Mouse (Mus musculus) forebrain, embryonic 14.5 days (tissue): ENCODE results near the gene Iqsec3. TPM values are rescaled to one million over a fixed set of nuclear protein-coding genes. Genes with fewer than 3 reads are reported as not detected.

Experiments
- ATAC-seq: fragments of 200-750 bp; cut with Nextera tagmentation; 2 replicates; pipeline ENCODE4 v1.8.0; 2017; ENCODE audit warnings: mild to moderate bottlenecking, moderate library complexity
- DNase-seq: peaks from one replicate; pipeline ENCODE4 v3.0.0-alpha.2; 2015; ENCODE audit warnings: low spot score
- H3K27ac ChIP-seq: fragments of 300-500 bp; sonication (generic); 2 replicates; pipeline ENCODE4 v1.5.1; 2014; ENCODE audit warnings: low read depth, mild to moderate bottlenecking, control low read depth, low read length, moderate library complexity
- H3K27me3 ChIP-seq: fragments of 300-500 bp; sonication (generic); replicated peaks from 2 replicates; pipeline ENCODE4 v1.6.1; 2014; ENCODE audit warnings: low read length, control low read depth, mixed read lengths; ENCODE audit not compliant: control insufficient read depth, insufficient read depth
- H3K36me3 ChIP-seq: fragments of 300-500 bp; sonication (generic); 2 replicates; pipeline ENCODE4 v1.6.1; 2014; ENCODE audit warnings: low read length, control low read depth; ENCODE audit not compliant: control insufficient read depth, insufficient read depth
- H3K4me1 ChIP-seq: fragments of 300-500 bp; sonication (generic); 2 replicates; pipeline ENCODE4 v1.6.1; 2014; ENCODE audit warnings: antibody characterized with exemption, low read length, control low read depth; ENCODE audit not compliant: control insufficient read depth, insufficient read depth
- H3K4me2 ChIP-seq: fragments of 300-500 bp; sonication (generic); 2 replicates; pipeline ENCODE4 v1.6.1; 2014; ENCODE audit warnings: mild to moderate bottlenecking, control low read depth, low read length
- H3K4me3 ChIP-seq: fragments of 300-500 bp; sonication (generic); 2 replicates; pipeline ENCODE4 v1.5.1; 2014; ENCODE audit warnings: low read depth, low read length, control low read depth
- H3K9ac ChIP-seq: fragments of 300-500 bp; sonication (generic); 2 replicates; pipeline ENCODE4 v1.6.1; 2014; ENCODE audit warnings: mild to moderate bottlenecking, low read length, control low read depth, moderate library complexity
- H3K9me3 ChIP-seq: fragments of 300-500 bp; sonication (generic); replicated peaks from 2 replicates; pipeline ENCODE4 v1.6.1; 2016; ENCODE audit warnings: low read length, control low read depth, mixed read lengths; ENCODE audit not compliant: control insufficient read depth
- WGBS: fragments of 180-500 bp; shearing (Covaris S2); extraction: QIAGEN DNeasy Blood & Tissue Kit; methylation state at CpG from one replicate; pipeline ENCODE4 v1.1.7; 2014; 5-methylcytosine and 5-hydroxymethylcytosine counted together
- polyA plus RNA-seq: library from polyadenylated mRNA; unstranded; fragments of >200 nt; fragmentation: Nextera tagmentation; extraction: Ambion mirVana; gene quantifications from 2 replicates; pipeline ENCODE4 v1.2.1, GENCODE M21; 2014

The Iqsec3 gene
- polyA plus RNA-seq, 1 experiment from 2014 or later: 2.9 TPM

GRCm38 (mm10) chr6:121338519-121338896 lies 135.0 kb downstream of the Iqsec3 start:
- H3K9me3 ChIP-seq: no peaks in the 10 kb centered on the region
- H3K9ac ChIP-seq: no peak overlapping the region
- no peaks in the 10 kb centered on the region for H3K4me1 ChIP-seq
- no peak overlapping the region for H3K27ac ChIP-seq
- 46% methylated on average over 4 of the region's 4 CpGs for WGBS
- H3K36me3 ChIP-seq: no peaks in the 10 kb centered on the region
- no peak overlapping the region for H3K4me2 ChIP-seq
- DNase-seq: no peak
- ATAC-seq: no peak; the same call in none of the 2 replicates
- no peaks in the 10 kb centered on the region for H3K27me3 ChIP-seq
- H3K4me3 ChIP-seq: no peak overlapping the region

- no peak overlapping the region for H3K4me2 ChIP-seq
- H3K9ac ChIP-seq: no peak overlapping the region
- no peaks in the 10 kb centered on the region for H3K27me3 ChIP-seq
- H3K27ac ChIP-seq: no peak overlapping the region
- WGBS: 26% methylated on average over 3 of the region's 3 CpGs
- no peak overlapping the region for H3K4me3 ChIP-seq
- no peaks in the 10 kb centered on the region for H3K9me3 ChIP-seq
- no peaks in the 10 kb centered on the region for H3K4me1 ChIP-seq
- no peaks in the 10 kb centered on the region for H3K36me3 ChIP-seq
- peak; percentile 73 for ATAC-seq
- peak; percentile 87 for DNase-seq
These were observed 135.5 kb downstream of the Iqsec3 start for GRCm38 (mm10) chr6:121337770-121338518.

GRCm38 (mm10) chr6:121337229-121337628 lies 136.2 kb downstream of the Iqsec3 start:
- Histone ChIP-seq H3K4me3 (no peak overlapping the region), H3K4me2 (no peak overlapping the region), H3K9ac (no peak overlapping the region), H3K27me3 (no peaks in the 10 kb centered on the region), H3K9me3 (no peaks in the 10 kb centered on the region), H3K27ac (no peak overlapping the region), H3K4me1 (no peaks in the 10 kb centered on the region), H3K36me3 (no peaks in the 10 kb centered on the region)
- no peak for DNase-seq
- ATAC-seq: no peak
- WGBS: 92% methylated on average over 9 of the region's 9 CpGs

- no peak for ATAC-seq
- WGBS: 80% methylated on average over 8 of the region's 8 CpGs
- no peaks in the 10 kb centered on the region for H3K4me1 ChIP-seq
These were observed 136.9 kb downstream of the Iqsec3 start for GRCm38 (mm10) chr6:121336558-121336957.

GRCm38 (mm10) chr6:121335841-121336240 lies 137.6 kb downstream of the Iqsec3 start:
- ATAC-seq (no peak), DNase-seq (no peak)
- no peaks in the 10 kb centered on the region for H3K4me1 ChIP-seq
- H3K36me3 ChIP-seq: no peaks in the 10 kb centered on the region
- H3K9me3 ChIP-seq: no peaks in the 10 kb centered on the region
- WGBS: 91% methylated on average over 9 of the region's 9 CpGs
- no peaks in the 10 kb centered on the region for H3K27me3 ChIP-seq
- H3K4me3 ChIP-seq: no peak overlapping the region
- H3K4me2 ChIP-seq: no peak overlapping the region
- no peak overlapping the region for H3K27ac ChIP-seq
- no peak overlapping the region for H3K9ac ChIP-seq

More at GRCm38 (mm10) chr6:121336558-121336957, 136.9 kb downstream of the Iqsec3 start:
- DNase-seq: no peak
- H3K9me3 ChIP-seq: no peaks in the 10 kb centered on the region
- H3K9ac ChIP-seq: no peak overlapping the region
- H3K4me3 ChIP-seq: no peak overlapping the region
- H3K27me3 ChIP-seq: no peaks in the 10 kb centered on the region
- no peak overlapping the region for H3K4me2 ChIP-seq
- no peaks in the 10 kb centered on the region for H3K36me3 ChIP-seq
- H3K27ac ChIP-seq: no peak overlapping the region

- H3K9me3 ChIP-seq: no peaks in the 10 kb centered on the region
- H3K36me3 ChIP-seq: no peaks in the 10 kb centered on the region
- no peak overlapping the region for H3K4me3 ChIP-seq
- H3K4me1 ChIP-seq: peaks cover 10% of the 10 kb centered on the region; the same call in 1 of the 2 replicates
- DNase-seq: peak; percentile 46
- no peaks in the 10 kb centered on the region for H3K27me3 ChIP-seq
- H3K9ac ChIP-seq: no peak overlapping the region
- peak overlapping the region; percentile 10; the same call in 1 of the 2 replicates for H3K27ac ChIP-seq
- H3K4me2 ChIP-seq: no peak overlapping the region
- peak; percentile 44; the same call in 1 of the 2 replicates for ATAC-seq
- 8% methylated on average over 10 of the region's 10 CpGs for WGBS
These were observed 143.5 kb downstream of the Iqsec3 start for GRCm38 (mm10) chr6:121329848-121330508.

GRCm38 (mm10) chr6:121328417-121328884 lies 145.0 kb downstream of the Iqsec3 start:
- Histone ChIP-seq H3K27me3 (no peaks in the 10 kb centered on the region), H3K4me1 (peaks cover 10% of the 10 kb centered on the region; the same call in 1 of the 2 replicates), H3K4me2 (no peak overlapping the region), H3K36me3 (no peaks in the 10 kb centered on the region), H3K27ac (no peak overlapping the region), H3K4me3 (no peak overlapping the region), H3K9me3 (no peaks in the 10 kb centered on the region), H3K9ac (no peak overlapping the region)
- ATAC-seq (peak; percentile 75; the same call in 1 of the 2 replicates), DNase-seq (peak; percentile 77)
- WGBS: 36% methylated on average over 9 of the region's 9 CpGs

- Histone ChIP-seq H3K9ac (no peak overlapping the region), H3K4me1 (peaks cover 10% of the 10 kb centered on the region; the same call in 1 of the 2 replicates), H3K4me2 (no peak overlapping the region), H3K4me3 (no peak overlapping the region), H3K36me3 (no peaks in the 10 kb centered on the region), H3K27ac (no peak overlapping the region), H3K9me3 (no peaks in the 10 kb centered on the region), H3K27me3 (no peaks in the 10 kb centered on the region)
- 78% methylated on average over 10 of the region's 10 CpGs for WGBS
- ATAC-seq (no peak), DNase-seq (no peak)
These were observed 146.9 kb downstream of the Iqsec3 start for GRCm38 (mm10) chr6:121326486-121327069.
